Mouse (Mus musculus): ENCODE results near the gene Olfr26. TPM values are rescaled to one million over a fixed set of nuclear protein-coding genes. Genes with fewer than 3 reads are reported as not detected.
"Not testable (repeated sequence)": the region's sequence is repeated elsewhere in the genome, so short reads cannot be mapped to it uniquely, and the experiment has no call there.

Olfr26 gene
- polyA plus RNA-seq (2015; fragmentation: Nextera tagmentation; extraction: Ambion mirVana) = not detected in 2 replicates

DNA sequence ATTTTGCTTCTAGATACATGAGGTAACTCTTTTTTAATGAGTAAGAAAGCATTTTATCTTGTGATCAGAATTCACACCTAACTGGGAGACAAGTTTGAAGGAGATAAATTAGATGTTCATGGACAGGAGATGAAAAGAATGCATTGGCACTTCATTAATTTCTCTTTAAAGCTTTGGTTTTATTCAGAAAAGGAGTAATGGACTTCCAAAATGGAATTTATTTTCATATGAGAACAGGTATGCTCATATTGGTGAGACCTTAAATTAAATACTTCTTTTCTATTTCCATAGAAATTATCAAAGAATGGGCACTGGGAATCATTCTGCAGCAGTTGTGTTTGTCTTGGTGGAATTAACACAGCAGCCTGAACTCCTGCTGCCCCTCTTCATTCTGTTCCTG is at the start of gene Olfr26:
Olfr26 (plus strand) TSS at position 301 of the 400 bp plus-strand sequence.
- H3K27ac ChIP-seq (replicated peaks) = no peak within 1 kb of the TSS
- H3K4me2 ChIP-seq = no peak within 1 kb of the TSS
- H3K4me3 ChIP-seq (replicated peaks) = no peak within 1 kb of the TSS
- H3K27me3 ChIP-seq = no peaks in the 10 kb centered on the region
- no peaks in the 10 kb centered on the region for H3K4me1 ChIP-seq (replicated peaks)
- no peak for ATAC-seq (ENCODE audit: insufficient read depth)
- H3K9ac ChIP-seq = no peak within 1 kb of the TSS
- no peaks in the 10 kb centered on the region for H3K36me3 ChIP-seq (replicated peaks)
- no peaks in the 10 kb centered on the region for H3K9me3 ChIP-seq (replicated peaks)

DNA sequence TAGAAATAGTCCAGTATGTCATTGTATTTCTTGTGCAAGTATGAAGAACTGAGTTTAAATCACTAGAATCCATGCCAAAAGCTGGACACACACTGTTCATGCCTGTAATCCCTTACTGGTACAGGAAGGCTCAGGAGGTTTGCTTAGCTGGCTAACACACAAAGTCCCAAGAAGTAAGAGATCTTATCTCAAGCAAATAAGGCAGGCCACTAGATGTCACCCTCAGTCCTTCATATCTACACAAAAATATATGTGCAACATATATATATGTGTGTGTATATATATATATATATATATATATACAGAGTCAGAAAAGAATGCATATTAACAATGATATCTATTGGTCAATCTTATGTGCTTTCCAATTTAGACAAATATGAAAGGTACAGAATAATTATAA is 49.2 kb upstream of the Olfr26 start:
- Histone ChIP-seq H3K9ac (no peak overlapping the region), H3K9me3 (replicated peaks) (no peaks in the 10 kb centered on the region), H3K27me3 (no peaks in the 10 kb centered on the region), H3K36me3 (replicated peaks) (no peaks in the 10 kb centered on the region), H3K27ac (replicated peaks) (no peak overlapping the region), H3K4me3 (replicated peaks) (no peak overlapping the region), H3K4me2 (no peak overlapping the region), H3K4me1 (replicated peaks) (no peaks in the 10 kb centered on the region)
- no peak for ATAC-seq (ENCODE audit: insufficient read depth)

DNA sequence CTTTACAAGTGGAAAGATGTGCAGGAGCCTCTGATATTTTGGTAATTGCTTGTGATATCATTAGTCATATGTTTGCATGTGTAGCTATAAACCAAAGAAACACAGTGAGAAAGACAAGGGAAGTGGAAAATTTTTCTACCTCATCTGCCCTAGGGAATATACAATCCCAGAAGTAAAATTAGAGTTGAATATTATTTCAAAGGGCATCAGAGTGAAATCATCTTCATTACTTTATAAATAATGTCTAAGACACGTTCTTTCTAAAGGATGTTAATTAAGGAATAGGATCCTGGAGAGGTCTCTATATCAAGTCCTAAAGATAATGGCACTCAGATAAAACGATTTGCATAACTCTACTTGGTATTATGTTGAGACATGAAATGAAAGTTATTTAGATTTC is 40.5 kb upstream of the Olfr26 start, which contains the start of gene Olfr922:
Olfr922 (plus strand) TSS at position 301 of the 400 bp plus-strand sequence.
- Histone ChIP-seq H3K4me3 (replicated peaks) (no peak within 1 kb of the TSS), H3K4me1 (replicated peaks) (no peaks in the 10 kb centered on the region), H3K36me3 (replicated peaks) (no peaks in the 10 kb centered on the region), H3K9me3 (replicated peaks) (no peaks in the 10 kb centered on the region), H3K4me2 (no peak within 1 kb of the TSS), H3K9ac (no peak within 1 kb of the TSS), H3K27me3 (no peaks in the 10 kb centered on the region), H3K27ac (replicated peaks) (no peak within 1 kb of the TSS)
- WGBS (ENCODE audit: insufficient replicate concordance) = 39% methylated on average over 2 of the region's 2 CpGs
- ATAC-seq (ENCODE audit: insufficient read depth) = no peak

DNA sequence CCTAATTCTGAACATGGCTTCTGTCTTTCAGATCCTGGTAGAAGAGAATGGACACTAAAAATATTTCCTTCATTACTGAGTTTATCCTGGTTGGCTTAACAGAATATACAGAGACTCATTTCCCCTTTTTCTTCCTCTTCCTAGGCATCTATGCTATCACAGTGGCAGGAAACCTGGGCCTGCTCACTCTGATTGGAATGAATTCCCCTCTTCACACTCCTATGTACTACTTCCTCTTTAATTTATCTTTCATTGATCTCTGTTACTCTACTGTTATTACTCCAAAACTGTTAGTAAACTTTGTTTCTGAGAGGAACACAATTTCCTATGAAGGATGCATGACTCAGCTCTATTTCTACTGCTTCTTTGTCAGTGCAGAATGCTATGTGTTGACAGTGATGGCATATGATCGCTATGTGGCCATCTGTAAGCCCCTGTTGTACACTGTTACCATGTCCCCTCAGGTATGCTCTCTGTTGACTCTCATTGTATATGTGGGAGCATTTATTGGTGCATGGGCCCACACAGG is 39.3 kb upstream of the Olfr26 start:
- Histone ChIP-seq H3K27ac (replicated peaks) (no peak overlapping the region), H3K4me3 (replicated peaks) (no peak overlapping the region), H3K9ac (no peak overlapping the region), H3K4me1 (replicated peaks) (no peaks in the 10 kb centered on the region), H3K9me3 (replicated peaks) (no peaks in the 10 kb centered on the region), H3K36me3 (replicated peaks) (no peaks in the 10 kb centered on the region), H3K27me3 (no peaks in the 10 kb centered on the region), H3K4me2 (no peak overlapping the region)
- 65% methylated on average over 1 of the region's 1 CpGs for WGBS (ENCODE audit: insufficient replicate concordance)
- no peak for ATAC-seq (ENCODE audit: insufficient read depth)

DNA sequence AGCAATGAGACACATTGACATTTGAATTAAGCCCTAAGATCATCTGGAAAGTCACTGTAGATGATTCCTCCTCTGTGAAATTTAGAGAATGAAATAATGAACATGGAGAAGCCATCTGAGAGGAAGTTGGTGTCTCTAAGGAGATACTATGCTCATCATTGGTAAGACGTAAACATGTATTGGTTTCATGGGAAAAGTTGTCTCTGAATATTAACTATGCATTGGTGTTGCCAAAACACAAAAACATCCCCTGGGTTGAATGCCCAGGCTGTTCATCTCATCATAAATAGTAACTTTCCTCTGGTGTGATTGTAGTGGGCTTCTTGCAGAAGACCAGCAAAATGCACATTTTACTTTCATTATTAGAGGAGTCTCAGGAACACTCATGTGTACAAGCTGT is 28.6 kb upstream of the Olfr26 start, which contains the start of gene Olfr923:
Olfr923 (plus strand) TSS at position 301 of the 400 bp plus-strand sequence.
- ATAC-seq (ENCODE audit: insufficient read depth) = no peak
- H3K36me3 ChIP-seq (replicated peaks) = no peaks in the 10 kb centered on the region
- no peak within 1 kb of the TSS for H3K27ac ChIP-seq (replicated peaks)
- H3K9ac ChIP-seq = no peak within 1 kb of the TSS
- H3K27me3 ChIP-seq = no peaks in the 10 kb centered on the region
- no peaks in the 10 kb centered on the region for H3K9me3 ChIP-seq (replicated peaks)
- no peaks in the 10 kb centered on the region for H3K4me1 ChIP-seq (replicated peaks)
- 64% methylated on average over 1 of the region's 1 CpGs for WGBS (ENCODE audit: insufficient replicate concordance)
- H3K4me2 ChIP-seq = no peak within 1 kb of the TSS
- no peak within 1 kb of the TSS for H3K4me3 ChIP-seq (replicated peaks)

DNA sequence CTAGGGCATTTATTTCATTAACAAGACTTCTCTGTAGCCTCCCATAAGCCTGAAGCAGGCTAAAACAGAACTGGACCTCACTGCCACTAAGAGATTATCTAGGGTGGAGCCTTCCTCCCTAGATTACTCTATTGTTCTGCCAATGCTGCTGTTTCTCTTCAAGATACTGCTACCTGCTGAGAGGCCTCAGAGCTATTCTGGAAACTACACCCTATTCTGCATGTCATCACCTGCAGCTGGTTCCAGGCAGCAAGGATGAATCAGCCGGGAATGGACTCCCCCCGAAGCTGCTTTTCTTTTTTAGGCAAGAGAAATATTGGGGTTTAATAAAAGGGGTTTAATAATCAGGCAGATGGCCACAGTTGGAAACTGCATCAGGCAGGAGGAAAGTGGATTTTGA is 21.8 kb upstream of the Olfr26 start:
- Histone ChIP-seq H3K27me3 (no peaks in the 10 kb centered on the region), H3K27ac (replicated peaks) (no peak overlapping the region), H3K4me3 (replicated peaks) (no peak overlapping the region), H3K4me1 (replicated peaks) (no peaks in the 10 kb centered on the region), H3K36me3 (replicated peaks) (no peaks in the 10 kb centered on the region), H3K4me2 (no peak overlapping the region), H3K9ac (no peak overlapping the region), H3K9me3 (replicated peaks) (no peaks in the 10 kb centered on the region)
- no peak for ATAC-seq (ENCODE audit: insufficient read depth)
- WGBS (ENCODE audit: insufficient replicate concordance) = 63% methylated on average over 2 of the region's 2 CpGs

DNA sequence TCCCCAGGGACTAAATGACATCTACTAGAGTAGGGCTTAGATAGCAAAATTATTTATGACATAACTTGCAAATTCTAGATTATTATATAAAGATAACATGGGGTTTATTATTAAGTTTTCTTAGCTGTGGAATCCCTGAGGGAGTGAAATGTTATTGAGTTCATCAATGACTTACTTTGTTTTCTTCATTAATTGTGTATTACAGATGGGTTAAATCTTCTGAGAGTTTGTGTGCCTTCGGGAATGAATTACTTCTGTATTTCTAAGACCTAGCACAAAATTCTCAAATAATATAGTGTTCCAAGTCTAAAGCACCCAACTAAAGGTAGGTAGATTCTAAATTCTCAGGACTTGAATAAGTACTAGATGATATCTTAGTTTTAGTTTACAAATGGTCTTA is 10.7 kb upstream of the Olfr26 start, which contains the start of gene Olfr924:
Olfr924 (plus strand) TSS at position 301 of the 400 bp plus-strand sequence.
- Histone ChIP-seq H3K4me2 (no peak within 1 kb of the TSS), H3K9ac (no peak within 1 kb of the TSS), H3K4me3 (replicated peaks) (no peak within 1 kb of the TSS), H3K27ac (replicated peaks) (no peak within 1 kb of the TSS), H3K27me3 (no peaks in the 10 kb centered on the region), H3K4me1 (replicated peaks) (no peaks in the 10 kb centered on the region), H3K9me3 (replicated peaks) (no peaks in the 10 kb centered on the region), H3K36me3 (replicated peaks) (no peaks in the 10 kb centered on the region)
- ATAC-seq (ENCODE audit: insufficient read depth) = no peak
- WGBS (ENCODE audit: insufficient replicate concordance) = 44% methylated on average over 1 of the region's 1 CpGs

DNA sequence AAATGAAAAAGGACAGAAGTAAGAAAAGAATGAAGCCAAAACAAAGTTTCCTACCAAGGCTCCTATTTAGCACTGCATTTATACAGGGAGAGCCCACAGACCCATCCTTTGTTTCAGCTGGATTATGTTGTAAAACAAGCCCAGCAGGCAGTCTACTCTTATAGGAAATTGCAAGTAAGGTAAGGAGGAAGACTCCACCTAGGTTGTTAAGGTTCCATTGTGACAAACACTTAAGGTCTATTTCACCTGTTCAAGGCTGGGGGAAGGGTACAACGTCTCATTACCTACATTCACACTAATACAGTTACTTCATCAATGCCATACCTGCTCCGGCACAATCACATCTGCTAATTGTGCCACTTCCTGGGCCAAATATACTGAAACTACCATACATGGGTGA is 20.0 kb downstream of the Olfr26 start:
- 44% methylated on average over 2 of the region's 2 CpGs for WGBS (ENCODE audit: insufficient replicate concordance)
- H3K4me3 ChIP-seq (replicated peaks); H3K27ac ChIP-seq (replicated peaks); H3K9me3 ChIP-seq (replicated peaks); H3K4me2 ChIP-seq; H3K27me3 ChIP-seq; H3K36me3 ChIP-seq (replicated peaks); H3K4me1 ChIP-seq (replicated peaks); ATAC-seq (ENCODE audit: insufficient read depth); H3K9ac ChIP-seq: not testable (repeated sequence)

DNA sequence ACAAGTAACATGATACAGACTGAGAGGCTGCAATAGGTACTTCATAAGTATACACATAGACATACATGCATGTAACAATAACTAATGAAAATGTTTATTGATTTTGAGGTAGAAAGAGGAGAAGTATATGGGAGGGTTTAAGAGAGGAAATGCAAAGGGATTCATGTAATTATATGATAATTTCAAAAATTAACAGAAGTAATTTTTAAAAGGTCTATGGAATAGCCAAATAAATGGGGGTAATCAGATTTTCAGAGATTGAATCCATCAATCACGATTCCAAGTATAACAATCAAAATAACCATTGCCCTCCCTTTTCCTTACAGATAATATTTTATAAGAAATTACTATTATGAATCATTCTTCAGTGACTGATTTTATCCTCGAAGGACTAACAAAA is 22.0 kb downstream of the Olfr26 start, which contains the start of gene Olfr926:
Olfr926 (plus strand) TSS at position 301 of the 400 bp plus-strand sequence.
- Histone ChIP-seq H3K4me3 (replicated peaks) (no peak within 1 kb of the TSS), H3K36me3 (replicated peaks) (no peaks in the 10 kb centered on the region), H3K4me2 (no peak within 1 kb of the TSS), H3K27me3 (no peaks in the 10 kb centered on the region), H3K9ac (no peak within 1 kb of the TSS), H3K4me1 (replicated peaks) (no peaks in the 10 kb centered on the region), H3K27ac (replicated peaks) (no peak within 1 kb of the TSS), H3K9me3 (replicated peaks) (no peaks in the 10 kb centered on the region)
- 46% methylated on average over 2 of the region's 2 CpGs for WGBS (ENCODE audit: insufficient replicate concordance)
- no peak for ATAC-seq (ENCODE audit: insufficient read depth)

Other genes starting within 250 kb of the Olfr26 start
- not detected in 2 replicates for gene Olfr914, start 250.0 kb upstream of the Olfr26 start, polyA plus RNA-seq (2015; fragmentation: Nextera tagmentation; extraction: Ambion mirVana)
- gene Olfr916, start 195.2 kb upstream of the Olfr26 start, polyA plus RNA-seq (2015; fragmentation: Nextera tagmentation; extraction: Ambion mirVana) = not detected in 2 replicates
- not detected in 2 replicates for gene Olfr917, start 189.2 kb upstream of the Olfr26 start, polyA plus RNA-seq (2015; fragmentation: Nextera tagmentation; extraction: Ambion mirVana)
- gene Olfr918, start 180.5 kb upstream of the Olfr26 start, polyA plus RNA-seq (2015; fragmentation: Nextera tagmentation; extraction: Ambion mirVana) = not detected in 2 replicates
- not detected in 2 replicates for gene Olfr919, start 151.4 kb upstream of the Olfr26 start, polyA plus RNA-seq (2015; fragmentation: Nextera tagmentation; extraction: Ambion mirVana)
- gene Vwa5a, start 136.8 kb upstream of the Olfr26 start, polyA plus RNA-seq (2015; fragmentation: Nextera tagmentation; extraction: Ambion mirVana) = 7.8 and 8.2 TPM in 2 replicates
- gene Olfr920, start 102.8 kb upstream of the Olfr26 start, polyA plus RNA-seq (2015; fragmentation: Nextera tagmentation; extraction: Ambion mirVana) = 0.02 TPM in 1 of 2 replicates, not detected in the other
- not detected in 2 replicates for gene Olfr921, start 82.0 kb upstream of the Olfr26 start, polyA plus RNA-seq (2015; fragmentation: Nextera tagmentation; extraction: Ambion mirVana)
- gene Olfr922, start 40.4 kb upstream of the Olfr26 start, polyA plus RNA-seq (2015; fragmentation: Nextera tagmentation; extraction: Ambion mirVana) = not detected in 2 replicates
- 0.03 TPM in 1 of 2 replicates, not detected in the other for gene Olfr923, start 28.5 kb upstream of the Olfr26 start, polyA plus RNA-seq (2015; fragmentation: Nextera tagmentation; extraction: Ambion mirVana)
- gene Olfr924, start 10.6 kb upstream of the Olfr26 start, polyA plus RNA-seq (2015; fragmentation: Nextera tagmentation; extraction: Ambion mirVana) = not detected in 2 replicates
- not detected in 2 replicates for gene Olfr926, start 22.1 kb downstream of the Olfr26 start, polyA plus RNA-seq (2015; fragmentation: Nextera tagmentation; extraction: Ambion mirVana)
- gene Olfr930, start 74.7 kb downstream of the Olfr26 start, polyA plus RNA-seq (2015; fragmentation: Nextera tagmentation; extraction: Ambion mirVana) = not detected in 2 replicates
- not detected in 2 replicates for gene Olfr933, start 117.3 kb downstream of the Olfr26 start, polyA plus RNA-seq (2015; fragmentation: Nextera tagmentation; extraction: Ambion mirVana)
- gene Olfr934, start 133.3 kb downstream of the Olfr26 start, polyA plus RNA-seq (2015; fragmentation: Nextera tagmentation; extraction: Ambion mirVana) = not detected in 2 replicates
- not detected in 2 replicates for gene Olfr935, start 144.6 kb downstream of the Olfr26 start, polyA plus RNA-seq (2015; fragmentation: Nextera tagmentation; extraction: Ambion mirVana)
- not detected in 2 replicates for gene Olfr146, start 168.3 kb downstream of the Olfr26 start, polyA plus RNA-seq (2015; fragmentation: Nextera tagmentation; extraction: Ambion mirVana)
- gene Olfr937, start 209.9 kb downstream of the Olfr26 start, polyA plus RNA-seq (2015; fragmentation: Nextera tagmentation; extraction: Ambion mirVana) = not detected in 2 replicates
- not detected in 2 replicates for gene Olfr938, start 223.8 kb downstream of the Olfr26 start, polyA plus RNA-seq (2015; fragmentation: Nextera tagmentation; extraction: Ambion mirVana)